In genomic region chr3:108306387-108306786, GRCm38 (mm10) we compare ENCODE assay signal across 12 mouse cellular contexts. TPM values are rescaled to one million over a fixed set of nuclear protein-coding genes. Genes with fewer than 3 reads are reported as not detected.
DNase-seq lines count a peak whose midpoint lies in the region; ATAC-seq and TF ChIP-seq lines count a peak whose summit lies in the region.
"Had no signal": no experiment of that assay in that cellular context is flagged by ENCODE, and none has a peak within 500 bp of the region (broad histone marks: within the 10 kb centered on the region; RNA-seq: fewer than 3 reads in every experiment).

No protein-coding gene starts in this region.

- peaks cover 14% of the 10 kb centered on the region; the same call in 1 of the 2 replicates for H3K4me1 ChIP-seq in liver, embryonic 12.5 days
- peaks cover 23% of the 10 kb centered on the region for H3K4me1 ChIP-seq in cortical plate, adult 2 months (ENCODE audit: control insufficient read depth, insufficient read depth, low read length)
- peaks cover 17% of the 10 kb centered on the region for H3K4me1 ChIP-seq in liver, postnatal 0 days (ENCODE audit: insufficient read depth)
- no peaks in the 10 kb centered on the region for H3K4me1 ChIP-seq in thymus, adult 2 months (replicated peaks; ENCODE audit: control insufficient read depth, insufficient read depth, low read length)

- no peak for DNase-seq in gastrocnemius, adult 2 months
- DNase-seq in gastrocnemius, postnatal 25 days = no peak
- no peak for DNase-seq in liver
- DNase-seq in liver, postnatal 0 days = no peak
- no peak for DNase-seq in spleen, adult 12 weeks (ENCODE audit: low spot score)
- no peak for DNase-seq in thymus, adult 2 months
- DNase-seq: thymus, postnatal 4 days had no signal

- no peak for TF ChIP-seq EP300 in liver, postnatal 0 days (IDR thresholded peaks at IDR 0.05; ENCODE audit: low read depth)

- no peaks in the 10 kb centered on the region for H3K36me3 ChIP-seq in liver, embryonic 12.5 days
- peaks cover 9% of the 10 kb centered on the region; the same call in 1 of the 2 replicates for H3K36me3 ChIP-seq in liver, postnatal 0 days (replicated peaks; ENCODE audit: insufficient read depth, low read length)
- no peaks in the 10 kb centered on the region for H3K36me3 ChIP-seq in thymus, adult 2 months (ENCODE audit: control insufficient read depth, insufficient read depth, low read length)

- H3K9ac ChIP-seq in liver, embryonic 12.5 days = no peak overlapping the region
- no peak overlapping the region; the same call in 1 of the 2 replicates for H3K9ac ChIP-seq in liver, postnatal 0 days (replicated peaks)

- peak overlapping the region; percentile 26 for H3K4me3 ChIP-seq in gastrocnemius, adult 2 months
- no peak overlapping the region for H3K4me3 ChIP-seq in liver, embryonic 12.5 days
- H3K4me3 ChIP-seq in cortical plate, adult 2 months (ENCODE audit: insufficient read depth, low read length) = no peak overlapping the region
- no peak overlapping the region for H3K4me3 ChIP-seq in liver, postnatal 0 days (ENCODE audit: low read depth, low read length)
- no peak overlapping the region for H3K4me3 ChIP-seq in thymus, adult 2 months (ENCODE audit: control insufficient read depth, insufficient read depth, low read length)

- no peaks in the 10 kb centered on the region for H3K27me3 ChIP-seq in liver, embryonic 12.5 days (replicated peaks)
- H3K27me3 ChIP-seq in liver, postnatal 0 days (ENCODE audit: insufficient read depth, low read length) = no peaks in the 10 kb centered on the region
- no peaks in the 10 kb centered on the region for H3K27me3 ChIP-seq in thymus, adult 2 months (ENCODE audit: control insufficient read depth, insufficient read depth, low read length)

- no peak for TF ChIP-seq POLR2A in cortical plate, adult 2 months (IDR thresholded peaks at IDR 0.05; ENCODE audit: extremely low read depth, insufficient read depth, low read length)
- TF ChIP-seq POLR2A in thymus, adult 2 months (IDR thresholded peaks at IDR 0.05; ENCODE audit: control insufficient read depth, extremely low read depth, insufficient read depth, low read length, poor library complexity) = no peak

- intact Hi-C loops in gastrocnemius, adult 2 months (cut with DNase I) = no loop called here

- no peak for ATAC-seq in liver, embryonic 12.5 days
- no peak for ATAC-seq in liver, postnatal 0 days

- H3K9me3 ChIP-seq in liver, embryonic 12.5 days (replicated peaks) = no peaks in the 10 kb centered on the region
- no peaks in the 10 kb centered on the region for H3K9me3 ChIP-seq in liver, postnatal 0 days (ENCODE audit: low read length)

- peak overlapping the region; percentile 80 for H3K27ac ChIP-seq in gastrocnemius, adult 2 months
- H3K27ac ChIP-seq in liver, embryonic 12.5 days = 0 out of 2 replicates have a peak overlapping the region, but pooled peaks have one; percentile 10
- peak overlapping the region; percentile 85 for H3K27ac ChIP-seq in cortical plate, adult 2 months (ENCODE audit: insufficient read depth, low read length)
- H3K27ac ChIP-seq in liver, postnatal 0 days (ENCODE audit: low read depth) = 0 out of 2 replicates have a peak overlapping the region, but pooled peaks have one; percentile 11
- H3K27ac ChIP-seq in thymus, adult 2 months (ENCODE audit: control insufficient read depth, insufficient read depth, low read length) = no peak overlapping the region
- H3K27ac ChIP-seq: kidney, postnatal 0 days had no signal

- WGBS in liver, embryonic 12.5 days (ENCODE audit: insufficient replicate concordance) = 64% methylated on average over 3 of the region's 3 CpGs
- 71% methylated on average over 3 of the region's 3 CpGs for WGBS in liver, postnatal 0 days (ENCODE audit: insufficient replicate concordance)
- WGBS in thymus, adult 2 months = 96% methylated on average over 3 of the region's 3 CpGs

- TF ChIP-seq CTCF in gastrocnemius, adult 2 months (IDR thresholded peaks at IDR 0.05) = no peak
- no peak for TF ChIP-seq CTCF in cortical plate, adult 2 months (IDR thresholded peaks at IDR 0.05; ENCODE audit: extremely low read depth, insufficient read depth, low read length)
- no peak for TF ChIP-seq CTCF in liver, postnatal 0 days (IDR thresholded peaks at IDR 0.05; ENCODE audit: low read depth)
- no peak for TF ChIP-seq CTCF in thymus, adult 2 months (IDR thresholded peaks at IDR 0.05; ENCODE audit: borderline replicate concordance, control insufficient read depth, extremely low read depth, insufficient read depth, low read length, poor library complexity)

- H3K4me2 ChIP-seq in liver, embryonic 12.5 days = no peak overlapping the region
- no peak overlapping the region for H3K4me2 ChIP-seq in liver, postnatal 0 days (ENCODE audit: low read depth, low read length)

RNA-seq across cellular contexts. Expression of gene Sort1, which starts 22.5 kb away (rescaled TPM):
- 10 to 100 TPM; 28.4 to 56.4 TPM for total RNA-seq in gastrocnemius, adult 2 months (2021)
- 10 to 100 TPM; 34.0 to 48.3 TPM for total RNA-seq in gastrocnemius, postnatal 25 days (2021)
- polyA plus RNA-seq in liver, embryonic 12.5 days (2016; fragmentation: Nextera tagmentation; extraction: Ambion mirVana) = 6.5 and 6.9 TPM in 2 replicates
- 197 and 198 TPM in 2 replicates for polyA plus RNA-seq in cortical plate, adult 2 months (2012; rRNA removed)
- polyA plus RNA-seq in liver, postnatal 0 days (2015; fragmentation: Nextera tagmentation; extraction: Ambion mirVana) = 3.0 and 3.7 TPM in 2 replicates
- polyA plus RNA-seq in thymus, adult 2 months (2012; rRNA removed) = 16.0 and 16.5 TPM in 2 replicates

RNA-seq across cellular contexts. Expression of gene Psma5, which starts 49.7 kb away (rescaled TPM):
- 10 to 100 TPM; 51.8 to 55.7 TPM for total RNA-seq in gastrocnemius, adult 2 months (2021)
- 10 to 100 TPM; 48.6 to 50.5 TPM for total RNA-seq in gastrocnemius, postnatal 25 days (2021)
- 213 and 222 TPM in 2 replicates for polyA plus RNA-seq in liver, embryonic 12.5 days (2016; fragmentation: Nextera tagmentation; extraction: Ambion mirVana)
- polyA plus RNA-seq in cortical plate, adult 2 months (2012; rRNA removed) = 114 and 121 TPM in 2 replicates
- 136 and 143 TPM in 2 replicates for polyA plus RNA-seq in liver, postnatal 0 days (2015; fragmentation: Nextera tagmentation; extraction: Ambion mirVana)
- polyA plus RNA-seq in thymus, adult 2 months (2012; rRNA removed) = 57.5 and 71.3 TPM in 2 replicates

RNA-seq across cellular contexts. Expression of gene Mybphl, which starts 58.3 kb away (rescaled TPM):
- total RNA-seq in gastrocnemius, adult 2 months (2021) = not detected
- not detected for total RNA-seq in gastrocnemius, postnatal 25 days (2021)
- 0.19 TPM in 1 of 2 replicates, not detected in the other for polyA plus RNA-seq in liver, embryonic 12.5 days (2016; fragmentation: Nextera tagmentation; extraction: Ambion mirVana)
- polyA plus RNA-seq in cortical plate, adult 2 months (2012; rRNA removed) = 0.08 TPM in 1 of 2 replicates, not detected in the other
- 0.49 and 0.76 TPM in 2 replicates for polyA plus RNA-seq in liver, postnatal 0 days (2015; fragmentation: Nextera tagmentation; extraction: Ambion mirVana)
- 8.3 and 16.6 TPM in 2 replicates for polyA plus RNA-seq in thymus, adult 2 months (2012; rRNA removed)
- total RNA-seq: MEL had no signal
- polyA plus RNA-seq: hindbrain, embryonic 11.5 days; kidney, postnatal 0 days had no signal

Comparison
In these comparisons a context has a peak if more than half of its experiments do, and no peak if none do; other contexts are left out.
1. RNA of gene Sort1, which starts 22.5 kb away (polyA plus RNA-seq): 197 to 198 TPM in cortical plate, adult 2 months; 16.0 to 16.5 TPM in thymus, adult 2 months, 6.5 to 6.9 TPM in liver, embryonic 12.5 days and 3.0 to 3.7 TPM in liver, postnatal 0 days; every median in the first group is over 10 times any median in the second.